In the genomic region with DNA sequence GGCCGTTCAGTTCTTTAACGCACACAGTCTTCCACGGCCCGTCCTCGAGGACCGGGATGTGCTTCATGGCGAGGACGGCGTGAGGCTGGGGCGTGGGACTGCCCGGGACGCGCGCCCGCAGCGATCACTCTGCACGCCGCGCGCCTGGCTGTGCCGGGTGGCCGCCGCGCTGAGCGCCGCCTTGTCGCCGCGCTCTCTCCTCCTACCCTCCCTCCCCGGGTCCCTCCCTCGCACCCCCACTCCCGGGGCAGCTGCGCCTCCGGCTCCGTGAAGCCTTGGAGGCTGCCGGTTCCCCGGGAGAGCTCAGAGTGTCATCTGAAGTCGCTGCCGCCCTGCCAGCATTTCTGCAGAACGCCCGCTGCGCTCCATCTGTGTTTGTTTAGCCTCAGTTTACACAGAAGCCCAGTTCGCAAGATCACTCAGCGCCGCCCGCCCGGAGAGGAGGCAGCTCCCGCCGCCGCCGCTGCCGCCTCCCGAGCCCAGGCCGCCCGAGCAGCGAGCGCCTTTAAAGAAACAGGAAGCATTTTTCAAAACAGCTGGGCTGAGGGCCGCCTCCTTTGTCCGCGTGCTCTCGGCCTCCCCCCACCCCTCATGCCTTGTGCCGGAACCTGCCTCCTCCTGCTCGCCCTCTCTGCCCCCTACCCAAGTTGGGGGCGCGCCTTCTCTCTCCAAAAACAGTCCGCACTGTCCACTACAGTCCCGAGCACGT, we compare ENCODE assay signal across 8 mouse cellular contexts. TPM values are rescaled to one million over a fixed set of nuclear protein-coding genes. Genes with fewer than 3 reads are reported as not detected.
DNase-seq lines count a peak whose midpoint lies in the region; ATAC-seq and TF ChIP-seq lines count a peak whose summit lies in the region.

A gene (minus strand): TSS at position 480 of the 709 bp plus-strand sequence.

- peak within 1 kb of the TSS; percentile 45 for H3K9ac ChIP-seq in intestine, embryonic 14.5 days (ENCODE audit: low read length)
- peak within 1 kb of the TSS; percentile 81 for H3K9ac ChIP-seq in limb, embryonic 13.5 days
- H3K9ac ChIP-seq in midbrain, embryonic 13.5 days (replicated peaks): peak within 1 kb of the TSS; percentile 63
- peak within 1 kb of the TSS; percentile 74 for H3K9ac ChIP-seq in stomach, embryonic 16.5 days (ENCODE audit: low read length)

- peak; percentile 45 for ATAC-seq in common myeloid progenitor, adult 5-6 weeks (replicated peaks; ENCODE audit: low read depth, poor library complexity, severe bottlenecking)
- peak; percentile 50 for ATAC-seq in intestine, embryonic 14.5 days (replicated peaks; ENCODE audit: low FRiP score, low TSS enrichment, low read depth)
- ATAC-seq in limb, embryonic 13.5 days (ENCODE audit: low FRiP score, low read depth): peak; percentile 65
- ATAC-seq in midbrain, embryonic 13.5 days: peak; percentile 50
- ATAC-seq in stomach, embryonic 16.5 days (ENCODE audit: insufficient read depth, low FRiP score): peak; percentile 57; the same call in 1 of the 2 replicates

- no peak for TF ChIP-seq CTCF in spleen, adult 2 months (IDR thresholded peaks at IDR 0.05; ENCODE audit: extremely low read depth, insufficient read depth, insufficient read length, insufficient replicate concordance)

- H3K9me3 ChIP-seq in intestine, embryonic 14.5 days (ENCODE audit: control insufficient read depth, low read length): no peaks in the 10 kb centered on the region
- H3K9me3 ChIP-seq in limb, embryonic 13.5 days: no peaks in the 10 kb centered on the region
- no peaks in the 10 kb centered on the region for H3K9me3 ChIP-seq in midbrain, embryonic 13.5 days
- no peaks in the 10 kb centered on the region for H3K9me3 ChIP-seq in stomach, embryonic 16.5 days (replicated peaks; ENCODE audit: control insufficient read depth, low read length)

- H3K27me3 ChIP-seq in spleen, adult 2 months (ENCODE audit: control insufficient read depth, insufficient read depth, low read length): peaks cover 19% of the 10 kb centered on the region
- H3K27me3 ChIP-seq in intestine, embryonic 14.5 days (replicated peaks; ENCODE audit: control insufficient read depth, insufficient read depth, low read length): peaks cover 22% of the 10 kb centered on the region; the same call in 1 of the 2 replicates
- peaks cover 28% of the 10 kb centered on the region for H3K27me3 ChIP-seq in limb, embryonic 13.5 days
- peaks cover 85% of the 10 kb centered on the region for H3K27me3 ChIP-seq in midbrain, embryonic 13.5 days
- H3K27me3 ChIP-seq in stomach, embryonic 16.5 days (ENCODE audit: control insufficient read depth, insufficient read depth, low read length): peaks cover 35% of the 10 kb centered on the region

- peak within 1 kb of the TSS; percentile 49 for H3K27ac ChIP-seq in spleen, adult 2 months (ENCODE audit: insufficient read depth, low read length)
- H3K27ac ChIP-seq in intestine, embryonic 14.5 days (ENCODE audit: low read depth): peak within 1 kb of the TSS; percentile 59; the same call in 1 of the 2 replicates
- peak within 1 kb of the TSS; percentile 86 for H3K27ac ChIP-seq in limb, embryonic 13.5 days
- H3K27ac ChIP-seq in midbrain, embryonic 13.5 days: peak within 1 kb of the TSS; percentile 64
- peak within 1 kb of the TSS; percentile 68 for H3K27ac ChIP-seq in stomach, embryonic 16.5 days (ENCODE audit: low read length)

- WGBS in spleen, adult 2 months: 2% methylated on average over 68 of the region's 68 CpGs
- WGBS in intestine, embryonic 14.5 days: 2% methylated on average over 67 of the region's 68 CpGs
- under 1% methylated on average over 67 of the region's 68 CpGs for WGBS in limb, embryonic 13.5 days
- under 1% methylated on average over 68 of the region's 68 CpGs for WGBS in midbrain, embryonic 13.5 days
- 2% methylated on average over 68 of the region's 68 CpGs for WGBS in stomach, embryonic 16.5 days

- DNase-seq in spleen, adult 2 months (ENCODE audit: low read depth in 1 of 2, low spot score in 2 of 2): peak in 1 of 2 experiments; percentile 17
- DNase-seq in spleen, adult 12 weeks (ENCODE audit: low spot score): no peak
- DNase-seq in gastrocnemius, postnatal 36 days: peak; percentile 56 to 61
- peak; percentile 83 for DNase-seq in intestine, embryonic 14.5 days (ENCODE audit: low spot score)

- peak within 1 kb of the TSS; percentile 99 for H3K4me2 ChIP-seq in intestine, embryonic 14.5 days (ENCODE audit: low read length)
- peak within 1 kb of the TSS; percentile 96 for H3K4me2 ChIP-seq in limb, embryonic 13.5 days (replicated peaks)
- peak within 1 kb of the TSS; percentile 100 for H3K4me2 ChIP-seq in midbrain, embryonic 13.5 days (replicated peaks)
- H3K4me2 ChIP-seq in stomach, embryonic 16.5 days (ENCODE audit: low read depth, low read length): peak within 1 kb of the TSS; percentile 95

- intact Hi-C loops in gastrocnemius, postnatal 36 days (cut with DNase I): no loop called here

- peak within 1 kb of the TSS; percentile 56 for H3K4me3 ChIP-seq in spleen, adult 2 months (ENCODE audit: extremely low read depth, insufficient read depth, insufficient read length)
- peak within 1 kb of the TSS; percentile 63 for H3K4me3 ChIP-seq in intestine, embryonic 14.5 days (ENCODE audit: low read depth, low read length)
- peak within 1 kb of the TSS; percentile 81 for H3K4me3 ChIP-seq in limb, embryonic 13.5 days
- peak within 1 kb of the TSS; percentile 57 for H3K4me3 ChIP-seq in midbrain, embryonic 13.5 days (replicated peaks)
- H3K4me3 ChIP-seq in stomach, embryonic 16.5 days (replicated peaks; ENCODE audit: low read length): peak within 1 kb of the TSS; percentile 71

- no peaks in the 10 kb centered on the region for H3K36me3 ChIP-seq in spleen, adult 2 months (ENCODE audit: control insufficient read depth, insufficient read depth, low read length)
- H3K36me3 ChIP-seq in intestine, embryonic 14.5 days (ENCODE audit: control insufficient read depth, insufficient read depth, low read length): no peaks in the 10 kb centered on the region
- no peaks in the 10 kb centered on the region for H3K36me3 ChIP-seq in limb, embryonic 13.5 days
- H3K36me3 ChIP-seq in midbrain, embryonic 13.5 days: no peaks in the 10 kb centered on the region
- H3K36me3 ChIP-seq in stomach, embryonic 16.5 days (ENCODE audit: control insufficient read depth, insufficient read depth, low read length): no peaks in the 10 kb centered on the region

- H3K4me1 ChIP-seq in spleen, adult 2 months (ENCODE audit: control insufficient read depth, insufficient read depth, insufficient read length): peaks cover 13% of the 10 kb centered on the region
- peaks cover 21% of the 10 kb centered on the region for H3K4me1 ChIP-seq in intestine, embryonic 14.5 days (replicated peaks; ENCODE audit: control insufficient read depth, insufficient read depth, low read length)
- peaks cover 60% of the 10 kb centered on the region for H3K4me1 ChIP-seq in limb, embryonic 13.5 days
- H3K4me1 ChIP-seq in midbrain, embryonic 13.5 days (replicated peaks): peaks cover 55% of the 10 kb centered on the region
- peaks cover 18% of the 10 kb centered on the region for H3K4me1 ChIP-seq in stomach, embryonic 16.5 days (ENCODE audit: control insufficient read depth, insufficient read depth, low read length)

- no peak for TF ChIP-seq POLR2A in spleen, adult 2 months (IDR thresholded peaks at IDR 0.05; ENCODE audit: low read depth, low read length)

RNA-seq across cellular contexts. Expression of the gene that starts here (rescaled TPM):
- polyA plus RNA-seq in spleen, adult 2 months (2012; rRNA removed): 9.3 and 10.7 TPM in 2 replicates
- 0.39 and 0.82 TPM in 2 replicates for total RNA-seq in common myeloid progenitor, adult 5-6 weeks (2017)
- 1 to 10 TPM; 5.2 to 5.7 TPM for total RNA-seq in gastrocnemius, postnatal 36 days (2021)
- polyA plus RNA-seq in intestine, embryonic 14.5 days (2014; fragmentation: Nextera tagmentation; extraction: Ambion mirVana): 7.3 and 8.7 TPM in 2 replicates
- 31.5 and 32.3 TPM in 2 replicates for polyA plus RNA-seq in limb, embryonic 13.5 days (2015; fragmentation: Nextera tagmentation; extraction: Ambion mirVana)
- polyA plus RNA-seq in midbrain, embryonic 13.5 days (2015; fragmentation: Nextera tagmentation; extraction: Ambion mirVana): 2.2 and 3.8 TPM in 2 replicates
- 8.6 and 9.2 TPM in 2 replicates for polyA plus RNA-seq in stomach, embryonic 16.5 days (2015; fragmentation: Nextera tagmentation; extraction: Ambion mirVana)

Comparison
In these comparisons a context has a peak if more than half of its experiments do, and no peak if none do; other contexts are left out.
1. Peak in ATAC-seq in common myeloid progenitor, adult 5-6 weeks; RNA of the gene not detected or under 1 TPM.